Mouse (Mus musculus) megakaryocyte, embryonic 14.5 days (primary cell): ENCODE measurements around the gene Chmp6.

Experiments
- FLI1 ChIP-seq: IDR thresholded peaks from 2 replicates; pipeline ENCODE4 v1.6.1; 2012; ENCODE audit warnings: low read length, inconsistent platforms, mixed read lengths
- GATA1 ChIP-seq: IDR thresholded peaks from 3 replicates; pipeline ENCODE4 v1.6.1; 2012; ENCODE audit warnings: mixed read lengths, low read length, inconsistent platforms, borderline replicate concordance

DNA sequence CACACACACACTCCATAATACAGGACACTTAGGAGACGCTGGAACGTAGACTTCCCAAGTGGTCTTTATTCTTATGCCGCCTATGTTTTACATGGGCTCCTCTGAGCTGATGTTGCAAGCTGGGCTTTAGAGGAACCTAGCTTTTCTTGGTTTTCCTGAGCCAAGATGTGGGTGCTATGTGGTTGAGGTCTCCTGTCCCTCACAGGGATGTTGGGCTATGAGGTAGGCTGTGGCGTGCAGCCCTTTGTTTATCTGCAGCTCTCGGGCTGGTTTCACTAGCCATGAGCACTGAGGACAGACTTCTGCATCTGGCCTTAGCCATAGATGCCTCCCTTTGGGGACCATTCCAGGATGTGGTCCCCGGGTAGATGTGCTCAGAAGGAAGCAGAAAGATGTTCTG is 47.4 kb downstream of the Chmp6 start:
- no peak for TF ChIP-seq GATA1
- TF ChIP-seq FLI1, result no peak
